Mouse (Mus musculus): ENCODE data around the gene Slc26a11.

Gene Slc26a11

GRCm38 (mm10) chr11:119402501-119403160 is 47.3 kb downstream of the Slc26a11 start:
- in situ Hi-C loops (cut with MboI): no loop called here

- in situ Hi-C loops (cut with MboI): no loop called here
Measured at GRCm38 (mm10) chr11:119404627-119405026, 49.3 kb downstream of the Slc26a11 start.

- in situ Hi-C loops (cut with MboI): no loop called here
Measured at GRCm38 (mm10) chr11:119407381-119407780, 52.0 kb downstream of the Slc26a11 start.

DNA sequence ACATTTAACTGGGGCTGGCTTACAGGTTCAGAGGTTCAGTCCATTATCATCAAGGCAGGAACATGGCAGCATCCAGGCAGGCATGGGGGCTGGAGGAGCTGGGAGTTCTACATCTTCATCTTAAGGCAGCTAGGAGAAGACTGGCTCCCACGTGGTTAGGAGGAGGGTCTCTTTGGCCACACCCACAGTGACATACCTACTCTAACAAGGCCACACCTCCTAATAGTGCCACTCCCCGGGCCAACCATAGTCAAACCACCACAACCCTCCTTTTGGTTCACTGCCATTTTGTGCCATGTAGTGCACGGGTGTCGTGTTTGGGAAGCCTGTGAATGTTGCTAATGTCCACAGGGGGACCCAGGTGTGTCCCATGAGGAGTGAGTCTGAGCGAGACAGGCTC is 52.6 kb downstream of the Slc26a11 start:
- in situ Hi-C loops (cut with MboI): no loop called here

DNA sequence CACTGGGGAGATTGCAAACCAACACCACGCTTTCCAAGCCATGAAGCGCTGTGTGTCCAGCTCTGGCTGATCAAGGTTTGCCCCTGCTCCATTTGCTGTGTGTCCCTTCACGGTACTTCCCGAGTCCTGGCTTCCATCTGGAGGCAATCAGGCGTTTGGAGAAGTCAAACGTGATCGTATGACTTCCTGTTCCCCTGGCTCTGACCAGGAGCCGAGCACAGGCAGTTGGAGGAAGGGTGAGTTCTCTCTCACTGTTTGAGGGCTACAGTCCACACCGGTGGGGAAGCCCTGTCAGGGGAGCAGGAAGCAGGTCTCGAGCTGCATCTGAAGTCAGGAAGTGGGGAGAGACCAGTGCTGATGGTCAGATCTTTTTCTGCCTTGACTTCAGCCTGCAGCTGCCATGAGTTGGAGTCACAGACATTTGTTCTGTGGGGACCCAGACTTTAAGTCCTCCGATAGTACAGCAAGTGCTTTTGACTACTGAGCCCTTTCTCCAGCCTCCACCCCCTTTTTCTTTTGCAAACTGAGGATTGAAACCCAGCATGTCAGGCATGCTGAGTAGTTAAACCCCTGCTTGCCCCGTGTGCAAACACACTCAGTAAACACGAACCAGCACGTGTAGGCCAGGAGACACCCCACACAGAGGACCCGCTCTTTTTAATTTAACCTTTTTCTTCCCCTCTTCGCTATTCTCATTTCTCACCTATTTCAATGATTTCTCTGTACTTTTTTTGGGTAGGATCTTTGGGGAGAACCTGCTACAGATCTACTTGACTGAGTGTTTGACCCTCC is 64.2 kb downstream of the Slc26a11 start:
- in situ Hi-C loops (cut with MboI): no loop called here

DNA sequence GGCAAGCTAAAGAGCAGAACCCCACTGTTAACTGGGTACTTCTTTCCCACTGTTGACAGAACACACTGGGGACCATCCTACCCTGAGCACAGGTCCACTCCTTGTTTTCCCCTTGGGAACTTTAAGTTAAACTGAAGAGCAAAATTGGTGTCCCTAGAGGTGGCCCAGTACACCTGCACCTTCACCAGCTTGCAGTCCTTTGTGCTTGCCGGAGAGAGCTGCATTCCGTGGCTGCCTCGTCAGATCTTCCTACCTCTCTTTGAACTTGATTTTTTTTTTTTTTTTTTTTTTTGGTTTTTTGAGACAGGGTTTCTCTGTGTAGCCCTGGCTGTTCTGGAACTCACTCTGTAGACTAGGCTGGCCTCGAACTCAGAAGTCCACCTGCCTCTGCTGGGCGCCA is 65.1 kb downstream of the Slc26a11 start:
- in situ Hi-C loops (cut with MboI): no loop called here

DNA sequence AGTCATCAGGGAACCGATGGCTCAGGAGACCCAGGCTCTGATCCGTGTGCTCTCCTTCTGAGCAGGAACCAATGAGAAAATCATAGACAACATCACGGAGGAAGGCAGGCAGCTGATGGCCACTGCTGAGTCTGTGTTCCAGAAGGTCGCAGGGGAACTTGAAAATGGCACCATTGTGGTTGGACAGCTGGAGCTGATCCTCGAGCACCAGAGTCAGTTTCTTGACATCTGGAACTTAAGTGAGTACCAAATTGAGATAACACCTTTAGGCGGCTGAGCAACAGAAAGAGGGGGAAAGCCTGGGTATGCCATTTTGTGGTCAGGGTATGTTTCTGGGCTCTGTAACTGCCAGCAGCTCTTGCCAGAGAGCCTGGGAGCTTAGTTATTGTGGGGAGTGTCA is 72.1 kb downstream of the Slc26a11 start:
- in situ Hi-C loops (cut with MboI): no loop called here

DNA sequence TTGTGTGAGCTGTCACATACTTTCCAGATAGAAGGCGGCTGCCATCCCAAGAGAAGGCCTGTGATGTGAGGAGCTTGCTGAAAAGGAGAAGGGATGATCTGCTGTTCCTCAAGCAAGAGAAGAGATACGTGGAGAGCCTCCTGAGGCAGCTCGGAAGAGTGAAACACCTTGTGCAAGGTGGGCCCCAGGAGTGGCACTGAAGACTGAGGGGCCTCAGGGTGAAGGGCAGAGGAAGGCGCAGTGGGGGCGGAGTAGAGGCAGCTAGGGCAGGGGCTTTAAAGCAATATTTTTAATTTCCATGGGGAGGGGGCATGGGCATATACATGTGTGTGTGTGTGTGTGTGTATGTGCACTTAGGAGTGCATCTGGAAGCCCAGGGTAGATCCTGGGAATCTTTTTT is 72.6 kb downstream of the Slc26a11 start:
- in situ Hi-C loops (cut with MboI): no loop called here

DNA sequence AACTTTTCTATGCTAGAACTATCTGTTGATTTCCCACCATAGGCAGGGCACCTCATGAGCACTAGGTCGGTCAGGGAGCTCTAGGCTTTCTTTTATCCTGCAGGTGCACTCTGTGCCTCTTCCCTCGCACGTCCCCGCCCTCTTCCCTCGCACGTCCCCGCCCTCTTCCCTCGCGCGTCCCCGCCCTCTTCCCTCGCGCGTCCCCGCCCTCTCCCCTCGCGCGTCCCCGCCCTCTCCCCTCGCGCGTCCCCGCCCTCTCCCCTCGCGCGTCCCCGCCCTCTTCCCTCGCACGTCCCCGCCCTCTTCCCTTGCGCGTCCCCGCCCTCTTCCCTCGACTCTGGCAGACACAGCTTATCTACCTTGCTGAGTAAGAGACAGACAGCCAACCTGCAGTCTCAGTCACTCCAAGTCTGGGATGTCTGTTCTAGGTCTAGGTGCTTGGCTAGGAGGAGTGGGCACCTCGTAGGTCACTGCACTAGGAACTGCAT is 73.3 kb downstream of the Slc26a11 start:
- in situ Hi-C loops (cut with MboI): no loop called here
